Mouse (Mus musculus) retina, embryonic 14.5 days (tissue): ENCODE data around the gene Dpp4.

Source experiments
- DNase-seq: peaks from one replicate; pipeline ENCODE4 v3.0.0-alpha.2; 2015; ENCODE audit warnings: low spot score

Dpp4 gene

GRCm38 (mm10) chr2:62412081-62412821 is at the start of gene Dpp4:
Dpp4 (minus strand) TSS chr2:62412231.
- no peak for DNase-seq

- no peak for DNase-seq
Observed at GRCm38 (mm10) chr2:62460815-62461450, 48.9 kb upstream of the Dpp4 start.

DNA sequence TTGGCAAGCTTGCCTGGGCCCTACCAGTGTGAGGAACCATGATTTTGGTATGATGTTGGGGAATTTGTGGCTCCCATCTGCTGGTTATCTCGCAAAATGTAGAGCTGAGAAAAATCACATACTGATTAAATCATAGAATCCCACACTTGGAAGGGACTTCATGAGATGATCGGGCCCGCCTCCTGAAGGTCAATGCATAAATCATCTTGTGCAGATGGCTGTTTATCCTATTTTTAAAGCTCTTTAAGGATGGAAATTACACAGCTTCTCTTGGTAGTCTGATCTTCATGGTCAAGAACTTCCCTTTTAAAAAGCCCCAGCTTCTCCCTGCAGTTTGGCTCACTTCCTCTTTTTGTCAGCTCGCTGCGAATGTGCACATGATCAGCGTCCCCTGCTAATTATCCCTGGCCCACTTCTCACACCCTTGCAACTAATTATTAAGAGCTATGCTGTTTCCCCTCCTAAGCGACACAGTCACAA is 48.2 kb upstream of the Dpp4 start:
- no peak for DNase-seq

- no peak for DNase-seq
Observed at GRCm38 (mm10) chr2:62459241-62460174, 47.5 kb upstream of the Dpp4 start.

DNA sequence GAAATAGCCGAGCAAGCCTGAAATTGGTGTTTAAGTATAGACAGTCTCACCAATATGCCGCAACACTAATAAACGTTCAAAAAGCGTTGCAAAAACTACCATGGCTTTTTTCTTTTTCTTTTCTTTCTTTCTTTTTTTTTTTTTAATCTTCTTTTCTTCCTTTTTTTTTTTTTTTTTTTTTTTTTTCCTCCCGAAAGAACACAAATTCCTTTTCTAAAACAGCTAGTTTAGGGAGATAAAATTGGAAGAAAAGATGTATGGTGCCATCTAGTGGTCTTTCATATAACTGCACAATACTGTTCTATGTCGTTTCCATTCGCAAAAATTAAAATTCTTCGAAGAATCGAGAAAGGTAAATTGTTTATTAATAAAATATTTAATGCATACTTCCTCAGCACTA is 46.0 kb upstream of the Dpp4 start:
- peak; percentile 77 for DNase-seq

DNA sequence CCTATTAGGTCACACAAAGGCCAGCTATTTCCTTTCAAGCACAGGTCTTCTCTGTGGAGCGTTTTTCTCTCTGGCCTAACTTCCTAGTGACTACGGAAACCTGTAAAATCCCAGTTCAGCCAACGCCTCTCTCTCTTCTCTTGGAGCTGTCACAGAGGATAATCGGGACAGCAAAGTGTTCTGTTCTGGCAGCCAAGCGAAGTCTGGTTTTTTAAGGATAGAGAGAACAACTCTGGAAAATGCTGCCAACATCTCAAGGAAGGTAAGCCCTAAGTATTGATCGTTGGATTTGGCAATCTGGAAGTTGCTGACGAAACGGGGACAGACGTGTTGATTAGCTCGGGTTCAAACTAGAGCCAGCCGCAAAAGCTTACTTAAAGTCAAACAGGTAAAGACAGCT is 43.0 kb upstream of the Dpp4 start:
- DNase-seq: no peak

- no peak for DNase-seq
Observed at GRCm38 (mm10) chr2:62454033-62454432, 42.0 kb upstream of the Dpp4 start.

DNA sequence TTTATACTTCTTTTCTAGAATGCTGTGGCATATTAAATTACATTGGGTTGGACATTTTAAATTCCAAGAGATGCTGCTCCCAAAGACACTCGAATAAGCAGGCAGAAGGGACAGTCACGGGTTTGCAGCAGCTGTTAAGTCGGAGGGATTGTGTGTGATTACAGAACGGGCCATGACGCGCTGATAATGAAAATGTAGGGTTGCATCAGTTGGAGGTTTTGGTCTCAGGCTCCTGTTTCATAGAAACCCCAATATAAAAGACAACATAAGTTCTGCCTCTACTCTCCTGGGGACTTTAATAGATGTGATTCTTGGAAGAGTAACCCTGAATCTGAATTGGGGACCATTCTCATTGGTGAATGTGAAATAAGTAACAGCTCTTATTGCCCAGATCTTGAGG is 38.3 kb upstream of the Dpp4 start:
- no peak for DNase-seq

GRCm38 (mm10) chr2:62449692-62450346 is 37.8 kb upstream of the Dpp4 start:
- no peak for DNase-seq

GRCm38 (mm10) chr2:62440802-62441544 is 28.9 kb upstream of the Dpp4 start:
- no peak for DNase-seq

GRCm38 (mm10) chr2:62440083-62440482 is 28.1 kb upstream of the Dpp4 start:
- no peak for DNase-seq

GRCm38 (mm10) chr2:62431245-62431795 is 19.3 kb upstream of the Dpp4 start:
- DNase-seq: no peak

DNA sequence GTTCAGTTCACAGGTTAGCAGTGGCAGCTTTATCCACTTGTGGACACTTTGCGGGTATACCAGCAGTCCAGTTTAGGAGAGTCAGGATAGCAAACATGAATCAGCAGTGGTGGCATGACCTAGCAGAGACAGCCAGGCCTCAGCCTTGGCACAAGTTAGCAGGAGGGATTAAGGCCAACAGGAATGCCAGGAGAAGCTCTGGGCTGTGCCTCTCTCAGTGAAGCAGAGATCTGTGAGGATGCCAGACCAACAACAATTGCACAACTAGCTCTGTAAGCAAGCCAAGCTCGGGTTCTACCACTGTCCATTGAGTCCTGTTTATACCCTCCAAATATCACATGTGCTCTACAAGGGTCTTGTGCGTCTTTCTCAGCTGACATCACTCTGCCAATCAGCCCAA is 13.9 kb upstream of the Dpp4 start:
- DNase-seq: no peak

GRCm38 (mm10) chr2:62423343-62423776 is 11.3 kb upstream of the Dpp4 start:
- DNase-seq: no peak

- DNase-seq: no peak
Observed at GRCm38 (mm10) chr2:62422515-62423342, 10.7 kb upstream of the Dpp4 start.

GRCm38 (mm10) chr2:62421229-62421628 is 9.2 kb upstream of the Dpp4 start:
- no peak for DNase-seq

- no peak for DNase-seq
Observed at GRCm38 (mm10) chr2:62420045-62420444, 8.0 kb upstream of the Dpp4 start.

- DNase-seq: no peak
Observed at GRCm38 (mm10) chr2:62417233-62417632, 5.2 kb upstream of the Dpp4 start.

GRCm38 (mm10) chr2:62411211-62412080 is 585 bp downstream of the Dpp4 start:
- DNase-seq: peak; percentile 48
